Mouse (Mus musculus) adipose tissue, adult 10 weeks (tissue): ENCODE data around the gene Pla2g1b. TPM values are rescaled to one million over a fixed set of nuclear protein-coding genes. Genes with fewer than 3 reads are reported as not detected.

ENCODE experiments used
- polyA plus RNA-seq: library from polyadenylated mRNA; stranded (reverse); fragments of 350-450 nt; fragmentation: Illumina TruSeq; extraction: RNeasy Lipid Tissue Mini Kit (QIAGEN cat#74804); gene quantifications from one replicate; pipeline ENCODE4 v1.2.3, GENCODE M21; 2014; ENCODE audit warnings: low read depth, low replicate concordance

The Pla2g1b gene
- not detected for polyA plus RNA-seq

GRCm38 (mm10) chr5:115465642-115466420 is at the start of gene Pla2g1b:
Gene Pla2g1b (plus strand): TSS chr5:115466262.

GRCm38 (mm10) chr5:115429359-115430186 is 36.5 kb upstream of the Pla2g1b start, which contains the start of gene Msi1:
Gene Msi1 (plus strand): TSS chr5:115429599.

GRCm38 (mm10) chr5:115483947-115484920 is 18.2 kb downstream of the Pla2g1b start, which contains the start of gene Sirt4:
Gene Sirt4 (minus strand): TSS chr5:115484725.

GRCm38 (mm10) chr5:115506454-115507201 is 40.6 kb downstream of the Pla2g1b start, which contains the start of gene Pxn:
Gene Pxn (plus strand): TSS chr5:115506676.

Other genes with a start within 250 kb of the Pla2g1b start
- gene Pop5, start 230.4 kb upstream of the Pla2g1b start, polyA plus RNA-seq, result 81.1 TPM
- gene Rnf10, start 193.4 kb upstream of the Pla2g1b start, polyA plus RNA-seq, result 150 TPM
- 28.2 TPM for gene Coq5, start 186.6 kb upstream of the Pla2g1b start, polyA plus RNA-seq
- 245 TPM for gene Dynll1, start 165.3 kb upstream of the Pla2g1b start, polyA plus RNA-seq
- gene Srsf9, start 139.1 kb upstream of the Pla2g1b start, polyA plus RNA-seq, result 54.0 TPM
- 20.5 TPM for gene Gatc, start 125.1 kb upstream of the Pla2g1b start, polyA plus RNA-seq
- 43.0 TPM for gene Triap1, start 125.0 kb upstream of the Pla2g1b start, polyA plus RNA-seq
- 608 TPM for gene Cox6a1, start 117.3 kb upstream of the Pla2g1b start, polyA plus RNA-seq
- gene Msi1, start 36.7 kb upstream of the Pla2g1b start, polyA plus RNA-seq, result 1.9 TPM
- 37.6 TPM for gene Sirt4, start 18.5 kb downstream of the Pla2g1b start, polyA plus RNA-seq
- gene Pxn, start 40.4 kb downstream of the Pla2g1b start, polyA plus RNA-seq, result 83.9 TPM
- 1,640 TPM for gene Rplp0, start 93.2 kb downstream of the Pla2g1b start, polyA plus RNA-seq
- 46.4 TPM for gene Gcn1l1, start 99.0 kb downstream of the Pla2g1b start, polyA plus RNA-seq
- 36.0 TPM for gene Rab35, start 165.6 kb downstream of the Pla2g1b start, polyA plus RNA-seq